Mouse (Mus musculus) liver, embryonic 15.5 days (tissue): Measurements from ENCODE around the gene Dock3. TPM values are rescaled to one million over a fixed set of nuclear protein-coding genes. Genes with fewer than 3 reads are reported as not detected.
"Not testable (repeated sequence)": the region's sequence is repeated elsewhere in the genome, so short reads cannot be mapped to it uniquely, and the experiment has no call there.

Experiments used
- ATAC-seq: fragments of 200-750 bp; cut with Nextera tagmentation; 2 replicates; pipeline ENCODE4 v1.8.0; 2017; ENCODE audit warnings: moderate number of reproducible peaks, mild to moderate bottlenecking, moderate library complexity; ENCODE audit not compliant: insufficient read depth
- H3K27ac ChIP-seq: fragments of 300-500 bp; sonication (generic); replicated peaks from 2 replicates; pipeline ENCODE4 v1.5.1; 2015; ENCODE audit warnings: mild to moderate bottlenecking, inconsistent platforms
- H3K27me3 ChIP-seq: fragments of 300-500 bp; sonication (generic); 2 replicates; pipeline ENCODE4 v1.6.1; 2015; ENCODE audit warnings: mild to moderate bottlenecking, inconsistent platforms
- H3K36me3 ChIP-seq: fragments of 300-500 bp; sonication (generic); replicated peaks from 2 replicates; pipeline ENCODE4 v1.6.1; 2015; ENCODE audit warnings: moderate library complexity, mild to moderate bottlenecking, inconsistent platforms
- H3K4me1 ChIP-seq: fragments of 300-500 bp; sonication (generic); replicated peaks from 2 replicates; pipeline ENCODE4 v1.6.1; 2015; ENCODE audit warnings: inconsistent platforms
- H3K4me2 ChIP-seq: fragments of 300-500 bp; sonication (generic); 2 replicates; pipeline ENCODE4 v1.6.1; 2015; ENCODE audit warnings: moderate library complexity, mild to moderate bottlenecking, inconsistent platforms
- H3K4me3 ChIP-seq: fragments of 300-500 bp; sonication (generic); replicated peaks from 2 replicates; pipeline ENCODE4 v1.5.1; 2015; ENCODE audit warnings: mild to moderate bottlenecking, inconsistent platforms
- H3K9ac ChIP-seq: fragments of 300-500 bp; sonication (generic); 2 replicates; pipeline ENCODE4 v1.6.1; 2015; ENCODE audit warnings: moderate library complexity, mild to moderate bottlenecking, inconsistent platforms
- H3K9me3 ChIP-seq: fragments of 300-500 bp; sonication (generic); replicated peaks from 2 replicates; pipeline ENCODE4 v1.6.1; 2016; ENCODE audit warnings: inconsistent platforms
- WGBS: fragments of 180-500 bp; shearing (Covaris S2); methylation state at CpG from one replicate; pipeline ENCODE4 v1.1.7; 2015; ENCODE audit warnings: mixed read lengths; ENCODE audit not compliant: insufficient replicate concordance; 5-methylcytosine and 5-hydroxymethylcytosine counted together
- polyA plus RNA-seq: library from polyadenylated mRNA; unstranded; fragments of >200 nt; fragmentation: Nextera tagmentation; extraction: Ambion mirVana; gene quantifications from 2 replicates; pipeline ENCODE4 v1.2.1, GENCODE M21; 2015

The Dock3 gene
- polyA plus RNA-seq, 1 experiment from 2014 or later: 0.01 TPM

DNA sequence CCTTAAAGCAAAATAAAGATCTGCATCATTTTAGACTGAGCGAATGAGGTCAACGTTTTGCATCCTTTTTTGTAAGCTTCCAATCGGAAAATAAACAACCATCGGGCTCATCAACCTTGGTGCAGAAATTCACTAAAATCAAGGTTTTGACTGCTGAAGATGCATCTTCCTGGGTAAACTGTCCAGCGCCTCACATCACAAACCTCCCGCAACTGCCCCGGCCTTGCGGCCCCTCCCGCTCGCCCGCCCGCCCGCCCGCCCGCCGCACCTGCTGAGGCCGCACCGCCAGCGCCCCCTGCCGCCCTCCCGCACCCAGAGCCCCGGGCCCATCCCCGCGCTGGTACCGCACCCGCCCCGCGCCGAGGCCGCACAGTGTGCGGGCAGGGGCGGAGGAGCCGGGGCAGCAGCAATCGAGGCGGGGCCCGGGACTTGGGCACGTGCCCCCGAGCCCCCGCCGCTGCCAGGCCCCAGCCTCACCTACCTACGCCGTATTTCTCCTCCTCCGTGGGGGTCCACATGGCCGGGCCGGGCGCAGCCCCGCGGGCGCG lies 644 bp downstream of the Dock3 start:
- Histone ChIP-seq H3K9ac (no peak overlapping the region), H3K9me3 (no peaks in the 10 kb centered on the region), H3K27ac (no peak overlapping the region), H3K36me3 (no peaks in the 10 kb centered on the region), H3K4me2 (peak overlapping the region; percentile 71), H3K27me3 (peaks cover 88% of the 10 kb centered on the region), H3K4me3 (peak overlapping the region; percentile 49), H3K4me1 (peaks cover 9% of the 10 kb centered on the region)
- WGBS: 2% methylated on average over 44 of the region's 50 CpGs
- no peak for ATAC-seq

DNA sequence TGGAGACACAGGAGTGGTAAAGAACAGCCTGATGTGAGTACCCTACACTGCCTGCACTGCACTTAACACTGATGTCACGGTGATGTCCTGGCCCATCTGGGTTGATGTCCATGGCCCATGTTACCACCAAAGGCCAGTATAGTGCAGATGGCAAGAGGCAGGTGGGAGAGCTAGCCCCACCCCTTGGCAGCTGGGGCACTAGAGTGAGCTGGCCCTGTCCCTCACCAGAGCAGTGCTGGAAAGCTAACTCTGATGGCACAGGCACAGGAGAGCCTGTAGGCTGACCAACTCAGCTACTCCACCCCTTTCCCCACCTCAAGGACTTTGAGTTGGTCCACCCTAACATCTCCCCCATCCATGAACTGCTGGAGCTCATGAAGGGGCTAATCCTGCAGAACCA lies 7.1 kb downstream of the Dock3 start:
- Histone ChIP-seq H3K36me3 (no peaks in the 10 kb centered on the region), H3K27me3 (peaks cover 36% of the 10 kb centered on the region), H3K4me1 (no peaks in the 10 kb centered on the region), H3K9me3 (no peaks in the 10 kb centered on the region), H3K4me3 (no peak overlapping the region), H3K9ac (no peak overlapping the region), H3K27ac (no peak overlapping the region), H3K4me2 (no peak overlapping the region)
- no peak for ATAC-seq
- WGBS: 39% methylated on average over 1 of the region's 1 CpGs

DNA sequence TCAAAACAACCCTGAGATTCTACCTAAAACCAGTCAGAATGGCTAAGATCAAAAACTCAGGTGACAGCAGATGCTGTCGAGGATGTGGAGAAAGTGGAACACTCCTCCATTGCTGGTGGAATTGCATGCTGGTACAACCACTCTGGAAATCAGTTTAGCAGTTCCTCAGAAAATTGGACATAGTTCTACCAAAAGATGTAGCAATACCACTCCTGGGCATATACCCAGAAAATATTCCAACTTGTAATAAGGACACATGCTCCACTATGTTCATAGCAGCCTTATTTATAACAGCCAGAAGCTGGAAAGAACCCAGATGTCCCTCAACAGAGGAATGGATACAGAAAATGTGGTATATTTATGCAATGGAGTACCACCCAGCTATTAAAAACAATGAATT lies 56.9 kb downstream of the Dock3 start:
- not testable (repeated sequence) for H3K36me3 ChIP-seq, H3K27me3 ChIP-seq, H3K27ac ChIP-seq, H3K9me3 ChIP-seq, H3K4me2 ChIP-seq, H3K4me1 ChIP-seq, H3K4me3 ChIP-seq, H3K9ac ChIP-seq, ATAC-seq
- 55% methylated on average over 1 of the region's 1 CpGs for WGBS

DNA sequence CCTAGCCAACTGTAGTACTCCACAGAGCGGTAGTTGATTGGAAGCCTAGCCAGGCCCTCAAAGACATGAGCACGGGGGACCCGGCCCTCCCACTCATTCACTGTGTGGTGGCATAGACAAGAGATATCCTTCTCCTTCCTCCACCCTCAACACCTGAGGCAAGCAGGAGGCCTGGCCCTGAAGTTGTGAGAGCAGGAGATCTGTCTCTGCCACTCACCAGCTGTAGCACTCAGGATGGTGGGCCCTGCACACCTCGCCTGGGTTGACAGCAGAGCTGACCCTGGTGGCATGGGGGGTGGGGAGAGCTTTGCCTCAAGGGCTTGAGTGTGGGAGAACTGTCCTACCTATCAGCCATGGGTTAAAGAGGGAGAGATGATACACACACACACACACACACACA lies 65.9 kb downstream of the Dock3 start:
- no peak overlapping the region for H3K27ac ChIP-seq
- WGBS: 58% methylated on average over 4 of the region's 4 CpGs
- ATAC-seq: no peak
- no peak overlapping the region for H3K4me3 ChIP-seq
- H3K27me3 ChIP-seq: no peaks in the 10 kb centered on the region
- H3K9ac ChIP-seq: no peak overlapping the region
- H3K9me3 ChIP-seq: no peaks in the 10 kb centered on the region
- H3K4me1 ChIP-seq: no peaks in the 10 kb centered on the region
- no peak overlapping the region for H3K4me2 ChIP-seq
- H3K36me3 ChIP-seq: no peaks in the 10 kb centered on the region

DNA sequence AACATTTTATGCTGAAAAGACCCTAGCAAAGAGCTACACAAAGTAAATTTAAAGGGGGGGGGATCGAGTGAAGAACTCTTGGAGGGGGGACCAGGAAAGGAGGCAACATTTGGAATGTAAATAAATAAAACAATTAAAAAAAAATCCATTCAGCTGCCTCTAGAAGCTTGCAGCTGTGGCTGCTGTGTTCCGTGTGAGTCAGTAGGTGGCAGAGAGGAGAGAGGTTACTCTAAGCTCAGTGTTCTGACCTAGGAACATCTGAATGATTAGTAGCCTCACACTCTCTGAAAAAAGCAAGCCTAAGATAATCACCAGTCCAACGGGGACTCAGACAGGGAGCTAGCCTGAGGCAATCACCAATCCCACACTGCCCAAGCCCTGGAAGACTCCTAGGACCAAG lies 66.9 kb downstream of the Dock3 start:
- Histone ChIP-seq H3K9me3 (no peaks in the 10 kb centered on the region), H3K27ac (no peak overlapping the region), H3K9ac (no peak overlapping the region), H3K27me3 (no peaks in the 10 kb centered on the region), H3K4me1 (no peaks in the 10 kb centered on the region), H3K4me2 (no peak overlapping the region), H3K4me3 (no peak overlapping the region), H3K36me3 (no peaks in the 10 kb centered on the region)
- WGBS: 5% methylated on average over 3 of the region's 3 CpGs
- ATAC-seq: no peak

DNA sequence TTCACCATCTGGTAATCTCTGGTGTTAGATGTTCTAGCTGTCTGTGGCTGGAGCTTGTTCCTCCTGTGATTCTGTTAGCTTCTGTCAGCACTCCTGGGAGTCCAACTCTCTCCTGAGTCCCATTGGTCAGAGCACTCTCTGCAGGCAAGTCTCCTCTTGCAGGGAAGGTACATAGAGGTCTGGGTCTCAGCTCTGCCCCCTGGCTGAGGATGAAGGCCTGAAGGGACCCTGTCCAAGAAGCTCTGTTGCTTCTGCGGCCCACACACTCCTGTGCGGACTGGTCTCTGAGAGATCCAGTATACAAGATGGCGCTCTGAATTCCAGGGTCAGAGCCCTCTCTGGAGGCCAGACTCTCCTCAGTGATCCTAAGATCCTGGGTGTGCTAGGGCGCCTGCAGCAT lies 75.3 kb downstream of the Dock3 start:
- H3K27ac ChIP-seq, H3K27me3 ChIP-seq: not testable (repeated sequence)
- WGBS: 69% methylated on average over 4 of the region's 4 CpGs

DNA sequence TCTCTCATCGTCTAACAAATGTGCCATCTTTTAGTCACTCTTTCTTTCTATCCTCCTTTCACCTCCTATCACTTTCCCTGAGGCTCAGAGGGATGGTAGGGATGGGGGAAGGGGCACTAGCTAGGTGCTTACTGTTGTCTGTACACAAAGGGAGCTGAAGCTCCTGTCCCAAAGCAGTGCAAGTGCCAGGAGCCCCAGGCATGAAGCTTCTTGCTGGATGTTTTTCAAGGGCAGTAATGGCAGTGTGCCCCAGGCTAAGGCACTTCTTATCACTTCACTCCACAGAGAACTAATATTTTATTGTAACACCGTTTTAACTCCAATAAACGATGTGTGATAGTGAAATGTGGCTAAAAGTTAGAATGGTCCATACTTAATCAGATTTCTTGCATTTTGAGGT lies 118.9 kb downstream of the Dock3 start:
- Histone ChIP-seq H3K27ac (no peak overlapping the region), H3K4me1 (no peaks in the 10 kb centered on the region), H3K36me3 (no peaks in the 10 kb centered on the region), H3K4me2 (no peak overlapping the region), H3K4me3 (no peak overlapping the region), H3K9me3 (no peaks in the 10 kb centered on the region), H3K27me3 (no peaks in the 10 kb centered on the region), H3K9ac (no peak overlapping the region)
- no peak for ATAC-seq
- 43% methylated on average over 3 of the region's 3 CpGs for WGBS

More for the DNA sequence above, 75.3 kb downstream of the Dock3 start:
- not testable (repeated sequence) for H3K9me3 ChIP-seq, H3K4me3 ChIP-seq, H3K9ac ChIP-seq, H3K4me2 ChIP-seq, ATAC-seq, H3K4me1 ChIP-seq, H3K36me3 ChIP-seq

DNA sequence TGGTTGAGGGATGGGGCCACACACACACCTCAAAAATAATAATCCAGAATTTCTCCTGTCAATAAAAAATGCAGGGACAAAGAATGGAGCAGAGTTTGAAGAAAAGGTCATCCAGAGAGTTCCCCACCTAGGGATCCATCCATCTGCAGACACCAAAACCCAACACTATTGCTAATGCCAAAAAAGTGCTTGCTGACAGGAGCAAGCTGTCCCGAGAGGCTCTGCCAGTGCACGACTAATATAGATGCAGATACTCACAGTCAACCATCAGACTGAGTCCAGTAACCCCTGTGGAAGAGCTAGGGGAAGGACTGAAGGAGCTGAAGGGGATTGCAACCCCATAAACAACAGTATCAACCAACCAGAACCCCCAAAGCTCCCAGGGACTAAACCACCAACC lies 119.7 kb downstream of the Dock3 start:
- Histone ChIP-seq H3K4me1 (no peaks in the 10 kb centered on the region), H3K27ac (no peak overlapping the region), H3K9ac (no peak overlapping the region), H3K4me2 (no peak overlapping the region), H3K36me3 (no peaks in the 10 kb centered on the region), H3K9me3 (no peaks in the 10 kb centered on the region), H3K4me3 (no peak overlapping the region), H3K27me3 (no peaks in the 10 kb centered on the region)
- WGBS: 32% methylated on average over 2 of the region's 2 CpGs
- no peak for ATAC-seq

DNA sequence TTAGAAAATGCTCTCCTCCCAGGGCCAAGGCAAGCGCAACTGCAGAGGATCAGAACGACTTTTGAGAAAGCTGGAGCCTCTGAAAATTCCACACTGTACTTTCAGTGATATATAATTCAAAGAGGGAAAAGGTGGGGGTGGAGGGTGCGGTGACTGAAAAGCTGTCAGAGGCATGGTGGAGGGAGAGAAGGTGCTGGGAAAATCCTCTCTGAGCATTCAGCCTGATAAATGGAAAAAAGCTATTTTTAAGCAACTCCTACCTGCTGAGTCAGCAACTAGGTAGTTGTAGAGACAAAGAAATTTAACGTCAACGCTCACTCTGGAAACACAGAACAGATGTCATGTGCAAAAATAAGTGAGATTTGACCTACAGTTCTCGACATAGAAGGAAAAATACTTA lies 132.2 kb downstream of the Dock3 start:
- Histone ChIP-seq H3K9ac (no peak overlapping the region), H3K36me3 (no peaks in the 10 kb centered on the region), H3K27ac (no peak overlapping the region), H3K9me3 (no peaks in the 10 kb centered on the region), H3K4me1 (no peaks in the 10 kb centered on the region), H3K4me3 (no peak overlapping the region), H3K27me3 (no peaks in the 10 kb centered on the region), H3K4me2 (no peak overlapping the region)
- no peak for ATAC-seq
- 61% methylated on average over 6 of the region's 6 CpGs for WGBS

DNA sequence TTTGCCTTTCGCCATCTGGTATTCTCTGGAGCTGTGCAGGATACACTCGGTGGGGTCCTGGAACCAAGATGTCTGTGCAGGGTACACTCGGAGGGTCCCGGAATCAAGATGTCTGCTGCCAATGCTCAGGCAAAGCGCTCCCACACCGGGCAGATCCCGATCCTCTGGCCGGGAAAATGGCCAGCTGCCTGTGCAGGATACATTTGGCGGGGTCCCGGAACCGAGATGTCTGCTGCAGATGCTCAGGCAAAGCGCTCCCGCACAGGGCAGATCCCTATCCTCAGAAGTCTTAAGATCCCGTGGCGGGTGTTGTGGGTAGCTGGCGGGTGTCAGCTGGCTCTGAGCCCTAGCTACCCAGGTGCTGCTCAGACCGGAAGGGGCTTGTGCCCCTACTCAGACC lies 142.3 kb downstream of the Dock3 start:
- not testable (repeated sequence) for H3K4me2 ChIP-seq, H3K4me3 ChIP-seq, H3K27ac ChIP-seq, H3K27me3 ChIP-seq, H3K4me1 ChIP-seq, H3K9ac ChIP-seq, H3K9me3 ChIP-seq, ATAC-seq, H3K36me3 ChIP-seq
- 51% methylated on average over 17 of the region's 17 CpGs for WGBS

DNA sequence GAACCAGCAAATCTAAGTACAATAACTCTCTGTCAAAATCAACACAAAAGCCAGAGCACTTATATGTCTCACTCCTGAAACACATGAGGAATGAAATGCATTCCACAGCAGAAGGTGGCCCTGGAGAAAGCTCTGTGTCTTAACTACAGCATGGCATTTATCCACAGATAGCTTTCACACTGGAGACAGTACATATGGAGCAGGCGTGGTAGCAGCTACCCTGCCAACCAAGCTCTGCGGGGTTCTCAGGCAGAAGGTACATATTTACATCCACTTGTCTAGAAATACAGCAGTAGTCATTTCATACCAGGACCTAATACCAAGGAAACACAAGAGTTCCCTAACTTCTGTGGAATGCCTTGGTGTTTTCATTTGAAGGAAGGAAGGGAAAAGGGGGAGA lies 144.2 kb downstream of the Dock3 start:
- H3K4me3 ChIP-seq: no peak overlapping the region
- H3K4me1 ChIP-seq: no peaks in the 10 kb centered on the region
- ATAC-seq: no peak
- H3K27ac ChIP-seq: no peak overlapping the region
- 58% methylated on average over 2 of the region's 2 CpGs for WGBS
- no peaks in the 10 kb centered on the region for H3K27me3 ChIP-seq
- no peak overlapping the region for H3K9ac ChIP-seq
- H3K4me2 ChIP-seq: no peak overlapping the region
- no peaks in the 10 kb centered on the region for H3K9me3 ChIP-seq
- H3K36me3 ChIP-seq: no peaks in the 10 kb centered on the region

DNA sequence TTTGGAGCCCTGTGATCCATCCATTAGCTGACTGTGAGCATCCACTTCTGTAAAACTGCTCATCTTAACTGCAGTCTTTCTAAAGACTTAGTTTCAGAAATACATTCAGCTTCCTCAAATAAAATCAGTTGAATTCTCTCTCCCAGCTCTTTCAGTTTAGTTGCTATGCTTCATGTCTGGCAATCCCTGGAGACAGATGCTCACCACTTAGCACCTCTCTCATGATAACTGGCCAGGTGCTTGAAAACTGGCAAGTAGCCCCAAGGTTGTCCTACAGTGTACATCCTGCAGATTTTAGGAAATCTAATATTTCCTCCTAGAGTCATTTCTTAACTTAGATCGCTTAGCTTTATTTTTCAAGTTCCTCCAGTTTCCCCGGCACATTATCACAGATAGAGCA lies 193.8 kb downstream of the Dock3 start:
- no peak for ATAC-seq
- no peaks in the 10 kb centered on the region for H3K9me3 ChIP-seq
- no peaks in the 10 kb centered on the region for H3K27me3 ChIP-seq
- 67% methylated on average over 2 of the region's 2 CpGs for WGBS
- H3K4me3 ChIP-seq: no peak overlapping the region
- H3K4me2 ChIP-seq: no peak overlapping the region
- no peak overlapping the region for H3K27ac ChIP-seq
- no peak overlapping the region for H3K9ac ChIP-seq
- no peaks in the 10 kb centered on the region for H3K4me1 ChIP-seq
- H3K36me3 ChIP-seq: no peaks in the 10 kb centered on the region
